Mouse (Mus musculus): ENCODE results near the gene Lmbr1l.

- TF ChIP-seq SMC3 (IDR thresholded peaks at IDR 0.05; ENCODE audit: low read depth, low read length), result no peak
- peak in 2 of 3 experiments; percentile 36 to 46; a peak in 5 of 6 replicates for TF ChIP-seq CTCF (IDR thresholded peaks at IDR 0.05 in 2 of 3, conservative IDR thresholded peaks at IDR 0.05 in 1 of 3; ENCODE audit: control insufficient read depth in 1 of 3, insufficient read depth in 1 of 3, low read depth in 2 of 3, low read length in 3 of 3, poor library complexity in 1 of 3, severe bottlenecking in 1 of 3)
- TF ChIP-seq POLR2A (IDR thresholded peaks at IDR 0.05; ENCODE audit: control insufficient read depth in 1 of 2, insufficient read depth in 1 of 2, low read depth in 1 of 2, low read length in 2 of 2, poor library complexity in 1 of 2), result no peak
- no peak for TF ChIP-seq BHLHE40 (IDR thresholded peaks at IDR 0.05; ENCODE audit: borderline replicate concordance, low read depth, low read length)
- peak; percentile 54; the same call in 1 of the 2 replicates for TF ChIP-seq CHD2 (IDR thresholded peaks at IDR 0.05; ENCODE audit: low read length)
- no peak for TF ChIP-seq MAFK (IDR thresholded peaks at IDR 0.05; ENCODE audit: borderline replicate concordance, low read depth, low read length)
Observed at GRCm38 (mm10) chr15:98952751-98953400, 34.8 kb upstream of the Lmbr1l start.

Data from MEL (cell line).